Mouse (Mus musculus): ENCODE results near the gene Ralgps1.
A peak's percentile ranks its signal among the peaks of the same experiment; 100 is the strongest.

The Ralgps1 gene

DNA sequence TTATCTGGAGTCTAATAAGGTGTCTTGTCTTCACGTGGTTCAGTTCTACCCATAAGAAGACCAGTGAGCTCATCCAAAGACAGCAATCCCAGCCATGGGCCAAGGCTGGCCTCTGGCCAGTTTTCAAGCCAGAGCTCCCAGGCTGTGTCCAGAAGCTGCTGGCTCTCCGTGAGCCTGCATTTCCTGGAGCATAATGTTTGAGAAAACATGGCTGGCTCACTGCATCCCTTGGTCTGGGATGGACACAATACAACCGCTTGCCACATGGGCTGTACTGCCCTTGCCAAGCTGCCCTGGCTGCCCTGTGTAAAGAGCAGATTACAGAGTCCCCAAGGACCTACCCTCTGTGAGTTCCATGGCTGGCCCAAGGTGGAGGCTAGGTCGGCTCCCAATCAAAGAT lies 88.4 kb downstream of the Ralgps1 start:
- no peak for DNase-seq (ENCODE audit: low read depth in 1 of 2, low spot score in 2 of 2)

GRCm38 (mm10) chr2:33281807-33282206 lies 89.5 kb downstream of the Ralgps1 start:
- no peak for DNase-seq (ENCODE audit: low read depth in 1 of 2, low spot score in 2 of 2)

DNA sequence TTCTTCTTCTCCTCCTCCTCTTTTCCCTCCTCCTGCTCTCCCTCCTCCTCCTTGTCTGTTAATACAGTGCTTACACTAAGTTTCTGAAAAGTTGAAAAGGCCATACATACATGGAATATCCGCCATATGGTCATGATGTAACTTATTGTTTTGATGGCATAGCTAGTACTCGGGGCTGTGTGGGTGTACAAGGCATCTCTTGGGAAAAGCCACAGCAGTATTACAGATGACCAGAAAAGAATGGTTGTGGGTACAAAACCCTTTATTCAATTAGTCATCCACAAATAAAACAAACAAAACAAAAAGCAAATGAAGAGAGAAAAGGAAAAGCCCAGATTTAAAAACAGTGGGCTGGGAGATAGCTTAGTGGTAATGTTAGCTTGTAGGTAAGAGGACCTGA lies 90.8 kb downstream of the Ralgps1 start:
- no peak for DNase-seq (ENCODE audit: low read depth in 1 of 2, low spot score in 2 of 2)

GRCm38 (mm10) chr2:33279758-33280157 lies 91.5 kb downstream of the Ralgps1 start:
- DNase-seq (ENCODE audit: low read depth in 1 of 2, low spot score in 2 of 2) = peak in 1 of 2 experiments; percentile 5

DNA sequence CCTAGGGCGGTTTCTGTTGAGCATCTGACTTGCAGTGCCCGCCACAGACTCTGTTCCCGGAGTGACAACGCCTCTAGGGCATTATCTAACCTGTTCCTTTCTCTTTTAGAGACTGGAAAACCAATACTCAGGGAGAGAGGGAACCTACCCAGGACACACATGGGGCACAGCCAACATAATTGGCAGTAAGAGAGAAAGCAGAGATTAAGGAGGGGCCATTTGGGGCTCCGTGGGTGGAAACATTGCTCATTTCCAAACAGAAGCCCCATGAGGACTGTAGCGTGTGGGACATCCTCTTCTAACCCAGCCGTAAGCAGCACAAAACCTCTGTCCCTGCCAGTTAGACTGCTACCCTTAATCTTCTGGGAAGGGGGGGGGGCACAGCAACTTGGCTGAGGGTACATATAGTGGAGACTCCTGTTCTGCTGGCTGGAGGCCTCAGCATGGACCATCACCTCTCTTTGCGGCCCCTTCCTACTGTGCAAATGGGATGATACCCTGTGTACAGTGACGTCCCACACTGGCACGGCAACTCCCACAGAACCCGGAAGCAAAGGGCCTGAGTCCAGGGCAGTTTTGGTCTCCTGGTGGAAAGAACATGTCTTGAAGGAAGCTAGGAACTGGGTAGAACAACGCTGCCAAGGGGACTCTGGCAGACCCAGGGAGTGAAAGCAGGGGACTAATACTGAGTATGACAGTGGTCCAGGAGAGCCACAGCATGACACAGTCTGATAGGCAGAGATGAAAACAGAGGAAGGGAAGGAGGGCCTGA lies 96.4 kb downstream of the Ralgps1 start:
- no peak for DNase-seq (ENCODE audit: low read depth in 1 of 2, low spot score in 2 of 2)

DNA sequence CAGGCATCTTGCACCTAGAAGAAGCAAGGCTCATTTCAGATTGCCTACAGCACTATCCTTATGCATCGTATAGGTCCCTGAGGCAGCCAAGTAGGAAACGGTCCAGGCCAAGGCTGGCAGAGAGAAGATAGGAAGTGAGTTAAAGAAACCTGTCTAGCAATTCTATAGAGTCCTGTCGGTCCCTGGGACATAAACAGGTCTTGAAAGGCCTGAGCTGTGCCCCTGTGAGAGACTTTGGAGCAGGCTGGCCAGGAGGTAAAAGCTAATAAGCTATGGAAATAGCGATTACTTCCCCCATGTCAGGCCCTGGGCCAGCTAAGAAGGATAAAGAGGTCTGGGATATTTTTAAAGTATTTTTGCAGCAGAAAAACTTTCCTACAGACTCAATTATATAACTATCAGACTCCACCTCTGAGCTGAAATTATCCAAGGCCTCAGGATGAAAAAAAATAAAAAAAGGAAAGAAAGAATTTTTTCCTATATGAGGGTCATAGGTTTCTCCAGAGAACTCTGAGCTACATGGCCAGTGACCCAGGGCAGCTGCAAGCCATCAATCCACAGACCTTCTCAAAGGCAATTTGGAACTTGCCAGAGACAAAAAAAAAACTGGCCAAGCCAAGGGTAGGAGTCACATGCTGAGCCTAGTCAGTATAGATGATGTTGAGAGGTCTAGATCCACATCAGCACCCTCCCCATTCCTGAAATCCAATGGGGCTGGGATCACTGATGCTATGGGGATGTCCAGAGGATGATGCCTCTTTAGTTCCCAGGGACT lies 98.4 kb downstream of the Ralgps1 start:
- no peak for DNase-seq (ENCODE audit: low read depth in 1 of 2, low spot score in 2 of 2)

DNA sequence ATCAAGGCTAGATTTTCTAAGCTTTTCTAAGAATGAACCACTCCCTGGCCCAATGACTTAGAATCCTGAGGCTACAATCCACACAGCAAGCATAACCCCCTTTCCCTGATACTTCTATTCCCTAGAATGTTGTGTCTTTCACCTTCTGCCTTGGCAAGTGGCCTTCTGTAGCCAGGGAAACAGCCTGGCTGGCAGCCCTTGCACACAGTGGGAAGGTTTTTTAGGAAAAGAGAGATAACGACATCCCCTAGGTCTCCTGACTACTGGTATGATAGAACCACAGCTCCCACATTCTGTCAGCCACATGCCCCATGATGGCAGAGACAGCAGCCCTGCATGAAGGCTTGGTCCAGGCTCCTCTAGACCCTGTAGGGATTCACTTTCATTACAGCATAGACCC lies 99.8 kb downstream of the Ralgps1 start:
- DNase-seq (ENCODE audit: low read depth in 1 of 2, low spot score in 2 of 2) = no peak

GRCm38 (mm10) chr2:33270569-33270968 lies 100.7 kb downstream of the Ralgps1 start:
- DNase-seq (ENCODE audit: low read depth in 1 of 2, low spot score in 2 of 2) = no peak

- DNase-seq (ENCODE audit: low read depth in 1 of 2, low spot score in 2 of 2) = no peak
Measured at GRCm38 (mm10) chr2:33269132-33269493, 102.2 kb downstream of the Ralgps1 start.

- no peak for DNase-seq (ENCODE audit: low read depth in 1 of 2, low spot score in 2 of 2)
Measured at GRCm38 (mm10) chr2:33268384-33269131, 102.7 kb downstream of the Ralgps1 start.

GRCm38 (mm10) chr2:33267075-33267474 lies 104.2 kb downstream of the Ralgps1 start:
- no peak for DNase-seq (ENCODE audit: low read depth in 1 of 2, low spot score in 2 of 2)

GRCm38 (mm10) chr2:33265793-33266192 lies 105.5 kb downstream of the Ralgps1 start:
- no peak for DNase-seq (ENCODE audit: low read depth in 1 of 2, low spot score in 2 of 2)

DNA sequence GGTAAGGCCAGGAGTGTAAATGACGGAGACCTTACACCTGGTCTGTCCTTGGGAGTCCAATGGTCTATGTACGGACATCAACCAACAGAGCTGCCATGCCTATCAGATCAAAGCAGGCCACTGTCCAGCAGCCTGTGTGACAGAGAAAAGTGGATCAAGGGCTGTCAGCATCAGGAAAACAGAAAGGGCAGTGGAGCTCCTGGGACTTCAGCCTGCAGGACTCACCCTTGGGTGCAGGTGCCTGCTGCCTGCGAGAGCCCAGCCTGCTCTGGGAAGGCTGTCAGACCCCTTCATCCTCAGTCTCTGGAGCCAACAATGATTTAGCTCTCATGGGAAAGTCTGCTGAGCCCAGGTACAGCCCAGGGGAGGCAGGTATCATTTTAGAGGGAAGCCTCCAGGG lies 109.8 kb downstream of the Ralgps1 start:
- no peak for DNase-seq (ENCODE audit: low read depth in 1 of 2, low spot score in 2 of 2)

DNA sequence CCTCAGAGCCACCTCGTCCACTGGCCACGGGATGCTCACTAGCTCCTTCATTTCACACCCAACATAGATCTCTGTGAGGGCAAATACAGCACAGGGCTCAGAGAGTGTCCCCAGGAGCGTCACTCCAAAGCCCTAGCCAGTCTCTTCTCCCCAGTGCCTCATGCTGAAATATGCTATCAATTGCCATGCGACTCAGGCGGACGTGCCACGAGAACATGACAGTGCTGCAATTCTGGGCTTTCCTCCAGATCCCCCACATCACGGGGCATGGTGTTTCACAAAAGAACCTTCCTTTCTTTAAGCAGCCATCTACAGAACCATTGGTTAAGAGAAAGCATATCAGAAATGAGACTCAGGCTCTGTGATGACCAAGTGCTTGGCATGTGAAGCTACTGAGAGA lies 110.5 kb downstream of the Ralgps1 start:
- DNase-seq (ENCODE audit: low read depth in 1 of 2, low spot score in 2 of 2) = no peak

DNA sequence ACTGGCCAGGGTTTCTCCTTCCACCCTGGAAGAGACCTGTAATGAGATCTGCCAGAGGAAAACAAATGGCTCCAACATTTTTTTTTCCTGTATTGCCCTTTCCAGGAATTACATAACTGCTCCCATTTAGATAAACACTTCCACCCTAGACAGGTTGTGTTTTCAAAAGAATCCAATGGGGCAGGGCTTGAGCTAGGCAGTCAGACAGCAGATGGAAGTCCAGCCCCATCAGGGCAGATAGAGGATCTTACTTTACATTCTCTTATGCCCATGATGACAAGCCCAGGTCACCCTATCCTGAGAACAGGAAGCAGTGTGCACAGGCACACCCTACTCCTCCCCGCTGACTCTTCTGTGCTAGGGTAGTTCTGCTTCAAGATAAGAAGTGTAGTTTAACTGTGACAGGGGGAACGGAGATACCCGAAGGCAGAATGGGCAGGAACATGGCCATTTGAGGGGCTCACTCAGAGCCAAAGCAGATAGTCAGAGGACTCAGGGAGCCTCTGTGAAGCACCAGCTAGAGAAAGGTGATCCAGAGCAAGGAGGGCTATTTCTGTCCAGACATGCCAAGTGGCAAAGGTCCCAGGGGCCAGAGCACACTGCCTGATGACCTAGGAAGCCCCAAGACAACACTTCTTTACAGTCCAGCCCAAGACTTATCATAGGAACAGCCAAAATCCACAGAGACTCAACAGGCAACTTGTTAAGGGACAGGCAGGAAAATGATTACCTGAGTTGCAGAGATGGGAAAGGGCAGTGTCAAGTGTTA lies 114.3 kb downstream of the Ralgps1 start:
- peak; percentile 6 to 20 for DNase-seq (ENCODE audit: low read depth in 1 of 2, low spot score in 2 of 2)

GRCm38 (mm10) chr2:33254318-33254985 lies 116.8 kb downstream of the Ralgps1 start:
- DNase-seq (ENCODE audit: low read depth in 1 of 2, low spot score in 2 of 2) = no peak

- DNase-seq (ENCODE audit: low read depth in 1 of 2, low spot score in 2 of 2) = no peak
Measured at GRCm38 (mm10) chr2:33253572-33254190, 117.6 kb downstream of the Ralgps1 start.

- DNase-seq (ENCODE audit: low read depth in 1 of 2, low spot score in 2 of 2) = no peak
Measured at GRCm38 (mm10) chr2:33252751-33253150, 118.5 kb downstream of the Ralgps1 start.

- DNase-seq (ENCODE audit: low read depth in 1 of 2, low spot score in 2 of 2) = no peak
Measured at GRCm38 (mm10) chr2:33249922-33250633, 121.2 kb downstream of the Ralgps1 start.

Measured in monocyte, adult 2 months (primary cell).